Mouse (Mus musculus): ENCODE data around the gene Nt5c2. TPM values are rescaled to one million over a fixed set of nuclear protein-coding genes. Genes with fewer than 3 reads are reported as not detected.
"Not testable (repeated sequence)": the region's sequence is repeated elsewhere in the genome, so short reads cannot be mapped to it uniquely, and the experiment has no call there.

Nt5c2 gene
- polyA plus RNA-seq, 1 experiment from 2014 or later, result 36.1 TPM

DNA sequence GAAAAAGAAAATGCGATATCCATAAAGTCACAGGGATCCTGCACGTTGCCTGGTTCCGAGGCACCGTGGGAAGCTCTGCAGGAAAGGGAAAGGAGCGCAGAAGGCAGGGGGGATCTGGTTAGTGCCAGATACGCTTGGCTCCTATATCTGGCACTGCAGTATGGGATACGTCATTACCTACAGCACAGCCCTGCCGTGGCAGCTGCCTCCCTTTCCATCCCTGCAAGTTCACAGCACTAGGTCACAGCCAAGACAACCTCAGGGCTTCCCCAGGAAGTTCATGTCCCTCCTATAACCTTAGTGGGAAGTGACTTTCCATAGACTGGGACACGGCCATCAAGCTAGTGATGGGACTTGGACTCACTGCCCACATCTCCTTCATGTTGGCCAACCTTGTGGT is 18.9 kb downstream of the Nt5c2 start:
- no peak overlapping the region for H3K9ac ChIP-seq (replicated peaks)
- no peaks in the 10 kb centered on the region for H3K27me3 ChIP-seq (ENCODE audit: insufficient read depth, low read length)
- TF ChIP-seq EP300 (IDR thresholded peaks at IDR 0.05; ENCODE audit: low read depth) (no peak), CTCF (IDR thresholded peaks at IDR 0.05; ENCODE audit: low read depth) (no peak)
- DNase-seq (no peak), ATAC-seq (no peak)
- H3K4me1 ChIP-seq (ENCODE audit: insufficient read depth), result no peaks in the 10 kb centered on the region
- 80% methylated on average over 9 of the region's 9 CpGs for WGBS (ENCODE audit: insufficient replicate concordance)
- H3K4me2 ChIP-seq (ENCODE audit: low read depth, low read length), result no peak overlapping the region
- H3K4me3 ChIP-seq (ENCODE audit: low read depth, low read length), result no peak overlapping the region
- no peaks in the 10 kb centered on the region for H3K9me3 ChIP-seq (ENCODE audit: low read length)
- H3K36me3 ChIP-seq (replicated peaks; ENCODE audit: insufficient read depth, low read length), result no peaks in the 10 kb centered on the region
- H3K27ac ChIP-seq (ENCODE audit: low read depth), result no peak overlapping the region

DNA sequence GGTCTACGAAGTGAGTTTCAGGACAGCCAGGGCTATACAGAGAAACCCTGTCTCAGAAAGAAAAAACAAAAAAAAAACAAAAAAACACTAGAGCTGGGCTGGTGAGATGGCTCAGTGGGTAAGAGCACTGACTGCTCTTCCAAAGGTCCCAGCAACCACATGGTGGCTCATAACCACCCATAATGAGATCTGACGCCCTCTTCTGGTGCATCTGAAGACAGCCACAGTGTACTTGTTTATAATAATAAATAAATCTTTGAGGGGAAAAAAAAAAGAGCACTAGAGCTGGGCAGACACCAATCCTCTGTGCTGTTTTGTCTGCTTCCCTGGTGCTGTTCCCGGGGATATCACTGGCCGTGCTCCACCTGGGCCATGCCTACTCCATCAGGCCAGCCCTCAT is 22.6 kb downstream of the Nt5c2 start:
- not testable (repeated sequence) for H3K36me3 ChIP-seq (replicated peaks; ENCODE audit: insufficient read depth, low read length); H3K27ac ChIP-seq (ENCODE audit: low read depth); ATAC-seq; H3K27me3 ChIP-seq (ENCODE audit: insufficient read depth, low read length); DNase-seq; H3K4me3 ChIP-seq (ENCODE audit: low read depth, low read length); H3K9me3 ChIP-seq (ENCODE audit: low read length); H3K9ac ChIP-seq (replicated peaks); H3K4me2 ChIP-seq (ENCODE audit: low read depth, low read length)
- TF ChIP-seq CTCF (IDR thresholded peaks at IDR 0.05; ENCODE audit: low read depth), result 0 out of 2 replicates have a peak, but pooled peaks have one; percentile 14
- peaks cover 30% of the 10 kb centered on the region for H3K4me1 ChIP-seq (ENCODE audit: insufficient read depth)
- WGBS (ENCODE audit: insufficient replicate concordance), result 69% methylated on average over 4 of the region's 4 CpGs

DNA sequence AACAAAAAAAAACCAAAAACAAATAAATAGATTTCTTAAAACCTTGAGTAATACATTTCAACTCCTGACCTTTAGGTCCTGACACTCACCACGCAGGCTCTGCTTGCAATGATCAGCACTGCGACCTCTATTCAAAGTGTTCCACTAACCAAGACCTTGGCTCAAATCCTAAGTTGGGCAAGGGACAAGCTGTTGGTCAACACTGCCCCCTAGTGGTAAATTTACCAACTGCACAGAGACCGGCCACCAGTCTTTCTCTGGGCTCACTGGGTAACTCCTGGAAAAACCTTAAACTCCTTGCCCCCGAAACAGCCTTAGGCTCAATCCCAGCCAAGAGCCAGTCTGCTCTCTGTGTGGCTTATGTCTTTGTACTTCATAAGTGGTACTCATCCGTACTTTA is 23.8 kb downstream of the Nt5c2 start:
- Histone ChIP-seq H3K9ac (replicated peaks) (no peak overlapping the region), H3K4me2 (ENCODE audit: low read depth, low read length) (no peak overlapping the region), H3K4me1 (ENCODE audit: insufficient read depth) (peaks cover 35% of the 10 kb centered on the region), H3K9me3 (ENCODE audit: low read length) (no peaks in the 10 kb centered on the region), H3K27ac (ENCODE audit: low read depth) (no peak overlapping the region), H3K36me3 (replicated peaks; ENCODE audit: insufficient read depth, low read length) (no peaks in the 10 kb centered on the region), H3K27me3 (ENCODE audit: insufficient read depth, low read length) (no peaks in the 10 kb centered on the region), H3K4me3 (ENCODE audit: low read depth, low read length) (no peak overlapping the region)
- ATAC-seq (peak; percentile 55), DNase-seq (peak; percentile 90)
- WGBS (ENCODE audit: insufficient replicate concordance), result 7% methylated on average over 5 of the region's 5 CpGs
- no peak for TF ChIP-seq EP300 (IDR thresholded peaks at IDR 0.05; ENCODE audit: low read depth)
- TF ChIP-seq CTCF (IDR thresholded peaks at IDR 0.05; ENCODE audit: low read depth), result peak; percentile 99

DNA sequence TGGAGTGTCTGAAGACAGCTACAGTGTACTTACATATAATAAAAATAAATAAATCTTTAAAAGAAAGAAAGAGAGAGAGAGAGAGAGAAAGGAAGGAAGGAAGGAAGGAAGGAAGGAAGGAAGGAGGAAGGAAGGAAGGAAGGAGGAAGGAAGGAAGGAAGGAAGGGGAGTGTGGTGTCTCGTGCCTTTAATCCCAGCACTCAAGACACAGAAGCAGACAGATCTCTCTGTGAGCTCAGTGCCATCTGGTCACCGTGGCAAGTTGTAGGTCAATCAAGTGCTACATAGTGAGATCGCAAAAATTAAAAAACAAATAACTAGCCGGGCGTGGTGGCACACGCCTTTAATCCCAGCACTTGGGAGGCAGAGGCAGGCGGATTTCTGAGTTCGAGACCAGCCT is 24.3 kb downstream of the Nt5c2 start:
- 70% methylated on average over 8 of the region's 8 CpGs for WGBS (ENCODE audit: insufficient replicate concordance)
- not testable (repeated sequence) for H3K9me3 ChIP-seq (ENCODE audit: low read length); H3K9ac ChIP-seq (replicated peaks); ATAC-seq; H3K36me3 ChIP-seq (replicated peaks; ENCODE audit: insufficient read depth, low read length); H3K27me3 ChIP-seq (ENCODE audit: insufficient read depth, low read length); H3K27ac ChIP-seq (ENCODE audit: low read depth); DNase-seq; H3K4me3 ChIP-seq (ENCODE audit: low read depth, low read length); H3K4me2 ChIP-seq (ENCODE audit: low read depth, low read length)
- H3K4me1 ChIP-seq (ENCODE audit: insufficient read depth), result peaks cover 36% of the 10 kb centered on the region

DNA sequence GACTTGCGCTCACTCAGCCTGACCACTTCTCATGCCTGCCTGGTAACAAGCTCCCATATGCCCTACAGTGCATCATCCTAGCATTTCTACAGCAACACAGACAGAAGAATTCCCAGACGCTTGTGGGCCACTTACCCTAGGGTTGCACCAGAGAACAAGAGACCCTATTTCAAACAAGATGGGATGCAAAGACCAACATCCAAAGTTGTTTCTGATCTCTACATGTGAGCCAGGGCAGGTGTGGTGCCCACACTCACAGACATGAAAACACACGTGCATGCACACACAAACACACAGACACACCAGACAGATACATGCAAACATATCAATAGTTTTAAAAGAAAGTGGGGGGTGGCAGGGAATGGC is 24.8 kb downstream of the Nt5c2 start:
- WGBS (ENCODE audit: insufficient replicate concordance), result 82% methylated on average over 3 of the region's 3 CpGs
- ATAC-seq, result no peak
- Histone ChIP-seq H3K4me1 (ENCODE audit: insufficient read depth) (peaks cover 38% of the 10 kb centered on the region), H3K4me3 (ENCODE audit: low read depth, low read length) (no peak overlapping the region), H3K9me3 (ENCODE audit: low read length) (no peaks in the 10 kb centered on the region), H3K36me3 (replicated peaks; ENCODE audit: insufficient read depth, low read length) (no peaks in the 10 kb centered on the region), H3K27ac (ENCODE audit: low read depth) (no peak overlapping the region), H3K27me3 (ENCODE audit: insufficient read depth, low read length) (no peaks in the 10 kb centered on the region), H3K9ac (replicated peaks) (no peak overlapping the region), H3K4me2 (ENCODE audit: low read depth, low read length) (peak overlapping the region; percentile 42; the same call in 1 of the 2 replicates)
- TF ChIP-seq CTCF (IDR thresholded peaks at IDR 0.05; ENCODE audit: low read depth) (no peak), EP300 (IDR thresholded peaks at IDR 0.05; ENCODE audit: low read depth) (no peak)
- DNase-seq, result no peak

DNA sequence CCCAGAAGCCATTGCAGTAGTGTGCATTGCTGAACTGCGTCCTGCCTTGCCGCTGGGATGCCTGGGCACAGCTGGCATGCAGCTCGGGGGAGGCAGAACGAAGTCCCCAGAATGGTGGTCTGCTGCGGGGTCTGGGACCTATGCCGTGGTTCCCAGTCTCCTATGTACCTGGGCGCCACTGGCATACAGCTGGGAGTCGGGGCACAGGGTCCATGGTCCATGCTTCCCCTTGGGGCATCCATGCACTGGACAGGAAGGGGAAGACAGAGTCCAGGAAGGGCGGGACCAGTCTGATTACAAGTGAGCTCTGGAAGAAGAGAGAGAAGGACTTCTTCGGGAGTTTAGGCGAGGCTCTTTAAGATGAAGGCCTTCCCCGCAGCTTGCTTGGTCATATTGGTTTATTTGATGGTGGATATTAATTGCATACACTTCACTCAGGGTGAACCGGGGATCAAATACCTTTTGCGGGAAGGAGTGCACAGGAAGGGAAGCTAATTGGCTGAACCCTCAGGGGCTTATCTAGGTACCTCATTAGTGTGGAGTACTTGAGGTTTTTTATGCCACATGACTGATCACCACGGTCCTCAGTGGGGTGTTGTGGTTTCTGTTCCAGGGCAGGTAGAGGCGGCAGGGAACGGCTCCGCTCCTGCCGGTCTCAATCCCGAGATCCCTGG is 25.3 kb downstream of the Nt5c2 start:
- no peak for DNase-seq
- no peak for ATAC-seq
- no peak overlapping the region for H3K4me3 ChIP-seq (ENCODE audit: low read depth, low read length)
- no peak for TF ChIP-seq CTCF (IDR thresholded peaks at IDR 0.05; ENCODE audit: low read depth)
- no peak for TF ChIP-seq EP300 (IDR thresholded peaks at IDR 0.05; ENCODE audit: low read depth)
- H3K9me3 ChIP-seq (ENCODE audit: low read length), result no peaks in the 10 kb centered on the region
- H3K36me3 ChIP-seq (replicated peaks; ENCODE audit: insufficient read depth, low read length), result no peaks in the 10 kb centered on the region
- H3K4me2 ChIP-seq (ENCODE audit: low read depth, low read length), result peak overlapping the region; percentile 42; the same call in 1 of the 2 replicates
- peak overlapping the region; percentile 86 for H3K27ac ChIP-seq (ENCODE audit: low read depth)
- H3K27me3 ChIP-seq (ENCODE audit: insufficient read depth, low read length), result no peaks in the 10 kb centered on the region
- WGBS (ENCODE audit: insufficient replicate concordance), result 64% methylated on average over 20 of the region's 20 CpGs
- H3K4me1 ChIP-seq (ENCODE audit: insufficient read depth), result peaks cover 43% of the 10 kb centered on the region
- H3K9ac ChIP-seq (replicated peaks), result no peak overlapping the region

All from liver, postnatal 0 days (tissue).